Mouse (Mus musculus) adrenal gland, postnatal 14 days (tissue): ENCODE data around the gene Gabarapl2. TPM values are rescaled to one million over a fixed set of nuclear protein-coding genes. Genes with fewer than 3 reads are reported as not detected.

Source experiments
- DNase-seq: peaks from one replicate; pipeline ENCODE4 v3.0.0; 2021; ENCODE audit warnings: mixed read lengths
- long read RNA-seq, 2 experiments: library from polyadenylated mRNA; stranded (forward); transcript quantifications; one replicate each; pipeline ENCODE4 v2.0.0; 2021
- total RNA-seq: library from RNA; stranded (reverse); gene quantifications from 2 replicates; pipeline ENCODE4 v1.2.3, GENCODE M21; 2021

Gene Gabarapl2
- 124 and 128 TPM in 2 replicates for total RNA-seq
- long read RNA-seq, experiment 1, transcript Gabarapl2-201 (4 exons, 1,677 nt), result major isoform, 220 of 225 reads
- long read RNA-seq, experiment 1, partial matches to known transcripts, result 1 of 225 reads
- long read RNA-seq, experiment 1, other reads (novel, unspliced or antisense), result 3 of 225 reads
- long read RNA-seq, experiment 2, transcript Gabarapl2-201 (4 exons, 1,677 nt), result major isoform, 158 of 160 reads
- long read RNA-seq, experiment 2, partial matches to known transcripts, result 1 of 160 reads
- long read RNA-seq, experiment 2, other reads (novel, unspliced or antisense), result 1 of 160 reads

GRCm38 (mm10) chr8:111940171-111941100 lies at the start of gene Gabarapl2:
TSS of gene Gabarapl2 (plus strand) at chr8:111940703.
- peak; percentile 98 for DNase-seq

- DNase-seq, result no peak
Measured at GRCm38 (mm10) chr8:111890911-111891303, 49.6 kb upstream of the Gabarapl2 start.

GRCm38 (mm10) chr8:111891983-111892382 lies 48.5 kb upstream of the Gabarapl2 start:
- DNase-seq, result no peak

GRCm38 (mm10) chr8:111892615-111893014 lies 47.9 kb upstream of the Gabarapl2 start:
- no peak for DNase-seq

GRCm38 (mm10) chr8:111894955-111895354 lies 45.5 kb upstream of the Gabarapl2 start:
- DNase-seq, result no peak

- DNase-seq, result no peak
Measured at GRCm38 (mm10) chr8:111898586-111898985, 41.9 kb upstream of the Gabarapl2 start.

GRCm38 (mm10) chr8:111902080-111902479 lies 38.4 kb upstream of the Gabarapl2 start:
- DNase-seq, result no peak

- DNase-seq, result no peak
Measured at GRCm38 (mm10) chr8:111905500-111906121, 34.9 kb upstream of the Gabarapl2 start.

- DNase-seq, result no peak
Measured at GRCm38 (mm10) chr8:111909621-111910450, 30.7 kb upstream of the Gabarapl2 start, which contains the start of gene Chst5. TSS of gene Chst5 (minus strand) at chr8:111910447.

- no peak for DNase-seq
Measured at GRCm38 (mm10) chr8:111911572-111911971, 28.9 kb upstream of the Gabarapl2 start.

GRCm38 (mm10) chr8:111912860-111913432 lies 27.6 kb upstream of the Gabarapl2 start:
- DNase-seq, result peak; percentile 32

GRCm38 (mm10) chr8:111919663-111920062 lies 20.8 kb upstream of the Gabarapl2 start:
- DNase-seq, result no peak

GRCm38 (mm10) chr8:111920971-111921370 lies 19.5 kb upstream of the Gabarapl2 start:
- DNase-seq, result no peak

- peak; percentile 76 for DNase-seq
Measured at GRCm38 (mm10) chr8:111923383-111923804, 17.1 kb upstream of the Gabarapl2 start.

GRCm38 (mm10) chr8:111924976-111925375 lies 15.5 kb upstream of the Gabarapl2 start:
- no peak for DNase-seq

GRCm38 (mm10) chr8:111929648-111930344 lies 10.7 kb upstream of the Gabarapl2 start:
- DNase-seq, result no peak

GRCm38 (mm10) chr8:111931721-111932120 lies 8.8 kb upstream of the Gabarapl2 start:
- DNase-seq, result no peak

GRCm38 (mm10) chr8:111932580-111933336 lies 7.7 kb upstream of the Gabarapl2 start:
- peak; percentile 75 for DNase-seq

- DNase-seq, result peak; percentile 94
Measured at GRCm38 (mm10) chr8:111933348-111934076, 7.0 kb upstream of the Gabarapl2 start, which contains the start of gene Tmem231. TSS of gene Tmem231 (minus strand) at chr8:111933881.
